Mouse (Mus musculus): ENCODE measurements around the gene Sowahd.

GRCm38 (mm10) chrX:37048890-37049823, 512 bp downstream of the Sowahd start:
- no peak for TF ChIP-seq CTCF (IDR thresholded peaks at IDR 0.05; ENCODE audit: low read depth)
- no peak for TF ChIP-seq EP300 (IDR thresholded peaks at IDR 0.05; ENCODE audit: low read depth)
